Mouse (Mus musculus): ENCODE data around the gene Pabpc4.
"Not testable (repeated sequence)": the region's sequence is repeated elsewhere in the genome, so short reads cannot be mapped to it uniquely, and the experiment has no call there.

Gene Pabpc4

GRCm38 (mm10) chr4:123297195-123297960, 35.2 kb downstream of the Pabpc4 start:
- no peak for DNase-seq (ENCODE audit: low read depth, low spot score)

GRCm38 (mm10) chr4:123298226-123298625, 36.1 kb downstream of the Pabpc4 start:
- no peak for DNase-seq (ENCODE audit: low read depth, low spot score)

- DNase-seq (ENCODE audit: low read depth, low spot score), result no peak
Measured at GRCm38 (mm10) chr4:123298980-123299670, 37.0 kb downstream of the Pabpc4 start.

GRCm38 (mm10) chr4:123305789-123306188, 43.6 kb downstream of the Pabpc4 start:
- DNase-seq (ENCODE audit: low read depth, low spot score), result no peak

GRCm38 (mm10) chr4:123306999-123307398, 44.8 kb downstream of the Pabpc4 start:
- DNase-seq (ENCODE audit: low read depth, low spot score), result no peak

- DNase-seq (ENCODE audit: low read depth, low spot score), result no peak
Measured at GRCm38 (mm10) chr4:123308292-123308691, 46.1 kb downstream of the Pabpc4 start.

- DNase-seq (ENCODE audit: low read depth, low spot score), result no peak
Measured at GRCm38 (mm10) chr4:123311845-123312244, 49.7 kb downstream of the Pabpc4 start.

GRCm38 (mm10) chr4:123313010-123313409, 50.9 kb downstream of the Pabpc4 start:
- no peak for DNase-seq (ENCODE audit: low read depth, low spot score)

- no peak for DNase-seq (ENCODE audit: low read depth, low spot score)
Measured at GRCm38 (mm10) chr4:123314497-123314896, 52.3 kb downstream of the Pabpc4 start.

GRCm38 (mm10) chr4:123322910-123323309, 60.8 kb downstream of the Pabpc4 start:
- DNase-seq (ENCODE audit: low read depth, low spot score), result not testable (repeated sequence)

- DNase-seq (ENCODE audit: low read depth, low spot score), result no peak
Measured at GRCm38 (mm10) chr4:123323534-123323933, 61.4 kb downstream of the Pabpc4 start, which contains the start of gene Oxct2a. Gene Oxct2a, minus strand, starts transcription at chr4:123323634.

- no peak for DNase-seq (ENCODE audit: low read depth, low spot score)
Measured at GRCm38 (mm10) chr4:123326087-123326486, 63.9 kb downstream of the Pabpc4 start.

GRCm38 (mm10) chr4:123327630-123328029, 65.5 kb downstream of the Pabpc4 start:
- no peak for DNase-seq (ENCODE audit: low read depth, low spot score)

GRCm38 (mm10) chr4:123328946-123329345, 66.8 kb downstream of the Pabpc4 start:
- DNase-seq (ENCODE audit: low read depth, low spot score), result no peak

GRCm38 (mm10) chr4:123331326-123331725, 69.2 kb downstream of the Pabpc4 start:
- DNase-seq (ENCODE audit: low read depth, low spot score), result no peak

GRCm38 (mm10) chr4:123331961-123332360, 69.8 kb downstream of the Pabpc4 start:
- not testable (repeated sequence) for DNase-seq (ENCODE audit: low read depth, low spot score)

- no peak for DNase-seq (ENCODE audit: low read depth, low spot score)
Measured at GRCm38 (mm10) chr4:123333151-123333550, 71.0 kb downstream of the Pabpc4 start.

GRCm38 (mm10) chr4:123334177-123334576, 72.0 kb downstream of the Pabpc4 start:
- DNase-seq (ENCODE audit: low read depth, low spot score), result no peak

GRCm38 (mm10) chr4:123335244-123335643, 73.1 kb downstream of the Pabpc4 start:
- DNase-seq (ENCODE audit: low read depth, low spot score), result not testable (repeated sequence)

GRCm38 (mm10) chr4:123335796-123336585, 73.8 kb downstream of the Pabpc4 start:
- no peak for DNase-seq (ENCODE audit: low read depth, low spot score)

GRCm38 (mm10) chr4:123337693-123338092, 75.5 kb downstream of the Pabpc4 start:
- no peak for DNase-seq (ENCODE audit: low read depth, low spot score)

GRCm38 (mm10) chr4:123340232-123340631, 78.1 kb downstream of the Pabpc4 start:
- DNase-seq (ENCODE audit: low read depth, low spot score), result no peak

Measured in retina, postnatal 7 days (tissue).